In genomic region chr15:96488941-96489786, GRCm38 (mm10) we compare ENCODE assay signal across 8 mouse cellular contexts. TPM values are rescaled to one million over a fixed set of nuclear protein-coding genes. Genes with fewer than 3 reads are reported as not detected.
DNase-seq lines count a peak whose midpoint lies in the region; ATAC-seq and TF ChIP-seq lines count a peak whose summit lies in the region.

No protein-coding gene starts in this region.

- H3K27me3 ChIP-seq in testis, adult 2 months (ENCODE audit: control insufficient read depth, insufficient read depth, low read length): no peaks in the 10 kb centered on the region
- H3K27me3 ChIP-seq in limb, embryonic 11.5 days (ENCODE audit: control insufficient read depth, insufficient read depth, low read length): no peaks in the 10 kb centered on the region

- no peak overlapping the region for H3K27ac ChIP-seq in testis, adult 2 months (ENCODE audit: control insufficient read depth, insufficient read depth, low read depth, low read length)
- no peak overlapping the region; the same call in 1 of the 2 replicates for H3K27ac ChIP-seq in limb, embryonic 11.5 days (replicated peaks; ENCODE audit: low read depth, low read length)

- peak; percentile 26; the same call in 1 of the 2 replicates for TF ChIP-seq CTCF in testis, adult 2 months (IDR thresholded peaks at IDR 0.05; ENCODE audit: control insufficient read depth, insufficient read depth, insufficient replicate concordance, low read depth, low read length)

- WGBS in limb, embryonic 11.5 days: 33% methylated on average over 20 of the region's 20 CpGs

- no peaks in the 10 kb centered on the region for H3K36me3 ChIP-seq in testis, adult 2 months (ENCODE audit: control insufficient read depth, insufficient read depth, low read length)
- H3K36me3 ChIP-seq in limb, embryonic 11.5 days (ENCODE audit: control insufficient read depth, insufficient read depth, low read length): no peaks in the 10 kb centered on the region

- DNase-seq in testis, postnatal 14 days (ENCODE audit: low spot score): no peak
- peak; percentile 25 for DNase-seq in c-Kit-positive CD71-positive TER-119-positive erythroid progenitor cells, embryonic 14.5 days (ENCODE audit: low spot score)
- peak; percentile 53 for DNase-seq in gastrocnemius, postnatal 14 days
- DNase-seq in limb, embryonic 11.5 days (ENCODE audit: low spot score): peak; percentile 44
- DNase-seq in naive thymus-derived CD4-positive, alpha-beta T cell, adult 2 months (ENCODE audit: low read depth): peak; percentile 28
- no peak for DNase-seq in right cerebral cortex, postnatal 10 days (ENCODE audit: low spot score in 2 of 2)
- DNase-seq in layer of hippocampus, adult 8-10 months (ENCODE audit: low spot score in 2 of 2): no peak

- intact Hi-C loops in gastrocnemius, postnatal 14 days (cut with DNase I; ENCODE audit: low total_unique reads): no loop called here

- ATAC-seq in limb, embryonic 11.5 days (ENCODE audit: insufficient number of reproducible peaks, low FRiP score, low TSS enrichment, low read depth): no peak

- H3K9ac ChIP-seq in limb, embryonic 11.5 days (ENCODE audit: low read length): no peak overlapping the region

- H3K4me2 ChIP-seq in limb, embryonic 11.5 days (ENCODE audit: low read depth, severe bottlenecking): no peak overlapping the region

- H3K9me3 ChIP-seq in limb, embryonic 11.5 days (ENCODE audit: control insufficient read depth, low read length): no peaks in the 10 kb centered on the region

- no peak for TF ChIP-seq POLR2A in testis, adult 2 months (IDR thresholded peaks at IDR 0.05; ENCODE audit: control insufficient read depth, low read depth, low read length)

- H3K4me1 ChIP-seq in testis, adult 2 months (ENCODE audit: control insufficient read depth, insufficient read depth, low read length): peaks cover 2% of the 10 kb centered on the region
- peaks cover 5% of the 10 kb centered on the region; the same call in 1 of the 2 replicates for H3K4me1 ChIP-seq in limb, embryonic 11.5 days (ENCODE audit: control insufficient read depth, insufficient read depth, low read length)

- no peak overlapping the region for H3K4me3 ChIP-seq in testis, adult 2 months (ENCODE audit: control insufficient read depth, low read depth, low read length)
- H3K4me3 ChIP-seq in limb, embryonic 11.5 days (ENCODE audit: low read depth, low read length): no peak overlapping the region

RNA-seq across cellular contexts. Expression of gene Scaf11, which starts 28.5 kb away (rescaled TPM):
- 5.3 and 5.9 TPM in 2 replicates for polyA plus RNA-seq in testis, adult 2 months (2012; rRNA removed)
- 10 to 100 TPM; 32.5 to 34.2 TPM for total RNA-seq in gastrocnemius, postnatal 14 days (2021)
- polyA plus RNA-seq in limb, embryonic 11.5 days (2014; fragmentation: Nextera tagmentation; extraction: Ambion mirVana): 138 and 149 TPM in 2 replicates
- total RNA-seq in layer of hippocampus, adult 8-10 months (2022): 10 to 100 TPM; 54.0 to 62.6 (median 60.0) TPM

Comparison
In these comparisons a context has a peak if more than half of its experiments do, and no peak if none do; other contexts are left out.
1. DNase-seq: peak in c-Kit-positive CD71-positive TER-119-positive erythroid progenitor cells, embryonic 14.5 days (single experiment), gastrocnemius, postnatal 14 days (single experiment), limb, embryonic 11.5 days (single experiment) and naive thymus-derived CD4-positive, alpha-beta T cell, adult 2 months (single experiment); none in testis, postnatal 14 days (single experiment), right cerebral cortex, postnatal 10 days (0 of 2) and layer of hippocampus, adult 8-10 months (0 of 2).